Mouse (Mus musculus) spleen, adult 2 months (tissue): ENCODE results near the gene Tspan33. TPM values are rescaled to one million over a fixed set of nuclear protein-coding genes. Genes with fewer than 3 reads are reported as not detected.

Experiments used
- DNase-seq, 2 experiments: peaks; one replicate each; pipeline versions ENCODE4 v3.0.0 to v3.0.0-alpha.2; 2012 to 2021; ENCODE audit warnings: low spot score in 2 of 2, low read depth in 1 of 2
- H3K27ac ChIP-seq: fragments of 200-500 bp; 2 replicates; pipeline ENCODE4 v1.5.1; 2012; ENCODE audit warnings: low read length, inconsistent platforms; ENCODE audit not compliant: insufficient read depth
- H3K27me3 ChIP-seq: fragments of 200-500 bp; 2 replicates; pipeline ENCODE4 v1.6.1; 2012; ENCODE audit warnings: mild to moderate bottlenecking, moderate library complexity, low read length, inconsistent platforms; ENCODE audit not compliant: control insufficient read depth, insufficient read depth
- H3K36me3 ChIP-seq: fragments of 200-500 bp; 2 replicates; pipeline ENCODE4 v1.6.1; 2012; ENCODE audit warnings: mild to moderate bottlenecking, low read length, inconsistent platforms; ENCODE audit not compliant: control insufficient read depth, insufficient read depth
- H3K4me1 ChIP-seq: fragments of 200-500 bp; 2 replicates; pipeline ENCODE4 v1.6.1; 2011; ENCODE audit warnings: inconsistent platforms; ENCODE audit not compliant: control insufficient read depth, insufficient read depth, insufficient read length
- H3K4me3 ChIP-seq: fragments of 200-500 bp; 2 replicates; pipeline ENCODE4 v1.5.1; 2011; ENCODE audit warnings: mild to moderate bottlenecking, inconsistent platforms; ENCODE audit not compliant: insufficient read depth, insufficient read length; ENCODE audit errors: extremely low read depth
- CTCF ChIP-seq: fragments of 200-500 bp; IDR thresholded peaks from 2 replicates; pipeline ENCODE4 v1.5.1; 2011; ENCODE audit warnings: mild to moderate bottlenecking, inconsistent platforms; ENCODE audit not compliant: insufficient read depth, insufficient read length, insufficient replicate concordance; ENCODE audit errors: extremely low read depth
- POLR2A ChIP-seq: fragments of 200-500 bp; IDR thresholded peaks from 2 replicates; pipeline ENCODE4 v1.6.1; 2011; ENCODE audit warnings: low read depth, low read length, inconsistent platforms
- WGBS: fragments of 180-500 bp; shearing (Covaris S2); methylation state at CpG from one replicate; pipeline ENCODE4 v1.1.7; 2018; 5-methylcytosine and 5-hydroxymethylcytosine counted together
- polyA plus RNA-seq: library from polyadenylated mRNA; depleted of rRNA; stranded (reverse); fragments of >200 nt; gene quantifications from 2 replicates; pipeline ENCODE4 v1.2.3, GENCODE M21; 2012

Tspan33 gene
- polyA plus RNA-seq, 1 experiment: 53.8 TPM

DNA sequence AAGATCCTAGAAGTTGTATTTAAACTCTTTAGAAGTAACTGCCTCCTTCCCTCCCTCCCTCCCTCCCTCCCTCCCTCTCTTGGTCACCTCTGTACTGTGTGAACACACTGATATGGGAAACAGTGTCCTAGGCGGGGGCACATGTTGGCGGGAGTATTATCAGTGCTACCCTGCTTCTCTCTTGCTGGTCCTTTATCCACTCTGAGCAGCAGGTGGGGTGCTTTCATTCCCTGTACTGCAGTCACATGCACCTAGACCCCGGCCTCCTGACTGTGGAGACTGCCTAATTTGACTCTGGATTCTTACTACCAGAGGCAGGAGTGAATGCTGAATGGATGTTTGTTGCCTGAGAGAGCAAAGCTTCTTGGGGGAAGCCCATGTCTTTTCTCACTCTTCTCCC lies 3.5 kb downstream of the Tspan33 start:
- peaks cover 4% of the 10 kb centered on the region; the same call in 1 of the 2 replicates for H3K4me1 ChIP-seq
- H3K27ac ChIP-seq: 0 out of 2 replicates have a peak overlapping the region, but pooled peaks have one; percentile 43
- H3K4me3 ChIP-seq: no peak overlapping the region
- peaks cover 9% of the 10 kb centered on the region; the same call in 1 of the 2 replicates for H3K27me3 ChIP-seq
- 63% methylated on average over 3 of the region's 3 CpGs for WGBS
- TF ChIP-seq POLR2A (no peak), CTCF (no peak)
- no peaks in the 10 kb centered on the region for H3K36me3 ChIP-seq
- DNase-seq: no peak

DNA sequence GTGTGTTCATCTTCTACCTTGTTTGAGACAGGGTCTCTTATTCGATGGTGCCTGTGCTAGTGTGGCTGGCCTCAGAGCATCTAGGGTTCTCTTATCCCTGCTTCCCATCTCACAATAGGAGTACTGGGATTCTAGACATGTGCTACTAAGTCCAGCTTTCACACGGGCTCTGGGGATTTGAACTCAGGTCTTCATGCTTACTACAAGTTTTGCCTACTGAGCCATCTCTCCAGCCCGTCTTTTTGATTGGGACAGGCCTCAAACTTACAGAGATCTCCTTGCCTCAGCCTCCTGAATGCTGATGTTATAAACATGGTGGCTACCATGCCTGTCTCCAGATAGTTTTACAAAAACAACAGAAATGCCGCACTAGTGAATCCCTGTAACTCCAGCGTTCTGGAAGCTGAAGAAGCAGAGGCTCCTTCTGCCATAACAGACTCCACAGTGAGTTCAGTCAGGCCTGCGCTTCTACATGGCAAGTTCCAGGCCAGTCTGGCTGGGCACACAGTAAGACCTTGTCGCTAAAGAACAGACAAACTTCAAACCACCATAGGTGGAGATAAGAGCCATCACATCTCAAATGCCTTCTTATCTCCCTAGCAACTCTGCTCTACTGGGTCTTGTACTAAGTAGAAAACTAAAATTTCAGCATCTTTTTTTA lies 5.2 kb downstream of the Tspan33 start:
- peaks cover 4% of the 10 kb centered on the region; the same call in 1 of the 2 replicates for H3K4me1 ChIP-seq
- no peaks in the 10 kb centered on the region for H3K36me3 ChIP-seq
- TF ChIP-seq CTCF (no peak), POLR2A (no peak)
- WGBS: 85% methylated on average over 7 of the region's 7 CpGs
- peaks cover 6% of the 10 kb centered on the region; the same call in 1 of the 2 replicates for H3K27me3 ChIP-seq
- H3K27ac ChIP-seq: no peak overlapping the region
- DNase-seq: no peak
- no peak overlapping the region for H3K4me3 ChIP-seq

DNA sequence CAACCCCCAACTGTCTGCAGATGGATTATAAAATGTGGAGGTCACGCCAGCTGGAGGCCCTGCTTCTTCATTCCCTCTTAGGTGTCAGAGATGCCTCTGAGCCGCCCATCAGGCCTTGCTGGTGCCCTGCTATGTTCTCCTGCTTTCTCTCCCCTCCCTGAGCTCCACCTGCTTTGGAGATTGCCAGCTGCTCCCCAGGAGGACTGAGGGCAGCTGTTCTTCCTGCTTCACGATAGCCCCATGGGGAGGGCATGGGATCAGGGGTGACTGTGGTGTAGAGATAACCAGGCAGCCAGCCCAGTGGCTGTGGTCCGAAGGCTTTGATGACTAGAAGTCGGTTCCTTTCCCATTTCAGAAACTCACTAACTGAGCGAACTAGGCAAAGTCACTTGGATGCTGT lies 7.0 kb downstream of the Tspan33 start:
- H3K36me3 ChIP-seq: no peaks in the 10 kb centered on the region
- no peaks in the 10 kb centered on the region for H3K4me1 ChIP-seq
- no peak overlapping the region for H3K4me3 ChIP-seq
- 69% methylated on average over 6 of the region's 6 CpGs for WGBS
- TF ChIP-seq POLR2A: no peak
- TF ChIP-seq CTCF: no peak
- DNase-seq: no peak
- H3K27me3 ChIP-seq: no peaks in the 10 kb centered on the region
- no peak overlapping the region; the same call in 1 of the 2 replicates for H3K27ac ChIP-seq

DNA sequence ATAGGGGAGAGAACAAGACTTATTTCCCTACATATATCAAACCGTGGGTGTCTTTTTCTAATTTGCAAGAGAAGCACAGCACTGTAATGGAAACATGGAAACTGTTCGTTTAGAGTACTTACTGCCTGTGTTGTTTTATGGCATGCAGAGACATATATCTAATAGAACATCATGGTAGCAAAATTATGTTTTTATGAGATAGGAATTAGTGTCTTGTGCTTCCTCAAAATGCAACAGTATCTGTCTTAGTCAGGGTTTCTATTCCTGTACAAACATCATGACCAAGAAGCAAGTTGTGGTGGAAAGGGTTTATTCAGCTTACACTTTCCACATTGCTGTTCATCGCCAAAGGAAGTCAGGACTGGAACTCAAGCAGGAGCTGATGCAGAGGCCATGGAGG lies 8.1 kb downstream of the Tspan33 start:
- Histone ChIP-seq H3K4me3 (no peak overlapping the region), H3K36me3 (no peaks in the 10 kb centered on the region), H3K4me1 (no peaks in the 10 kb centered on the region), H3K27ac (no peak overlapping the region), H3K27me3 (no peaks in the 10 kb centered on the region)
- DNase-seq: no peak
- TF ChIP-seq CTCF (no peak), POLR2A (no peak)
- 64% methylated on average over 3 of the region's 3 CpGs for WGBS

DNA sequence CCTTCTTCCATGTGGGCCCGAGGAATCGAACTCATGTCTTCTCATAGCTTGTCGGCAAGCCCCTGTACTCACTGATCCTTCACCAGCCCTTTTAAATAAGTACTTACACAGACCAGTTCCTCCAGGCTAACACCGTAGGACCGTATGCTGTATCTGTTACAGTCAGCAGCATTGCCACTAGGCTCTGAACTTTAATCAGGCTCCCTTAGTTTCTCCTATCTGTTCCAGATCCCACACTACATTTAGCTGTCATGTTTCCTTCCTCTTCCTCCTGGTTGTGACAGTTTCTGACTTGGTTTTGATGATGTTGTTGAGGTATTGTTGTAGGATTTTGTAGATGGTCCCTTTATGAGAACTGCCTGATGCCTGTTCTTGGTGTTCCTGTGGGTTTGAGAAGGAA lies 10.1 kb downstream of the Tspan33 start:
- H3K4me3 ChIP-seq: no peak overlapping the region
- WGBS: 77% methylated on average over 5 of the region's 5 CpGs
- H3K4me1 ChIP-seq: no peaks in the 10 kb centered on the region
- H3K36me3 ChIP-seq: no peaks in the 10 kb centered on the region
- no peak overlapping the region for H3K27ac ChIP-seq
- no peaks in the 10 kb centered on the region for H3K27me3 ChIP-seq
- TF ChIP-seq POLR2A (no peak), CTCF (no peak)
- no peak for DNase-seq

DNA sequence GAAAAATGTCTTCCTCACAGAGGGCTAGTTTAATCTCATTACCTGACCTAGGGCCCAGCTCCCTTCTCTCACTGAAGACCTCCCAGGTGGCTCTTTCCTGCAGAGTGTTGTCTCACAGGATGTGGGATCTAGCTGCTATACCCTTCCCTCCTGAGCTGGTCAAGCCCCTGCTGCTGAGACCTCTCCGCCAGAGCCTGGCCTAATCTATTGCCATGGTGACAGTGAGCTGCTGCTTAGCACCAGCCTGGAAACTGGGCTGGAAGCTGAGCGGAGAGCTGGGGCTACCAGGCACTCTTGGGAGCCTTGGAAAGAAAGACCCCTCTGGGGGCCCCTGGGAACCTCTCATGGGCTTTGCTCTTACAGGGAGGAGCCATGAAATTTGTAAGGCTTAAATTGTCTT lies 13.9 kb downstream of the Tspan33 start:
- H3K36me3 ChIP-seq: no peaks in the 10 kb centered on the region

DNA sequence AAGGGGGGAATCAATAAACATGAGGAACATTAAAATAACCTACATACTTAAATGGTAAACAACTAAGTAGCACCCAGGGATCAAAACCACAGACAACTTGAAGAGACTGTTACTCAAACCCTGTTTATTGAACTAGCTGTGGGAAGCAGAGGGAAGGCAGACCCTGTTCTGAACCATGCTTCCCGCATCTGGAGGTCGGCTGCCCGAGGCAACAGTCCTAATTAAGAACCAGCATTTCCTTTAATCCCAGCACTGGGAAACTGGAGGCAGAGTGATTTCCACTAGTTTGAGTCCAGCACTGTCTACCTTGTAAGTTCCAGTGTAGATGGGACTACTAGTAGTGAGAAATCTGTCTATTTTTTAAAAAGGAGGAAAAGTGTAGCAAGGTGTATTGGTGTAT lies 17.3 kb downstream of the Tspan33 start:
- Histone ChIP-seq H3K4me3 (no peak overlapping the region), H3K36me3 (no peaks in the 10 kb centered on the region), H3K27me3 (no peaks in the 10 kb centered on the region), H3K4me1 (no peaks in the 10 kb centered on the region), H3K27ac (no peak overlapping the region)
- DNase-seq: no peak
- no peak for TF ChIP-seq CTCF
- TF ChIP-seq POLR2A: no peak
- WGBS: 94% methylated on average over 3 of the region's 3 CpGs

More for the DNA sequence above, 13.9 kb downstream of the Tspan33 start:
- Histone ChIP-seq H3K4me3 (no peak overlapping the region), H3K4me1 (no peaks in the 10 kb centered on the region), H3K27ac (no peak overlapping the region), H3K27me3 (no peaks in the 10 kb centered on the region)
- TF ChIP-seq POLR2A (no peak), CTCF (no peak)
- WGBS: 91% methylated on average over 2 of the region's 2 CpGs
- DNase-seq: no peak
